Mouse (Mus musculus) MEL (cell line): ENCODE results near the gene Neurl4.

Experiments
- CHD2 ChIP-seq: IDR thresholded peaks from 2 replicates; pipeline ENCODE4 v1.6.1; 2011; ENCODE audit warnings: low read length, improper control_type of control experiment
- CTCF ChIP-seq, 3 experiments: IDR thresholded peaks in 2 of 3; conservative IDR thresholded peaks in 1 of 3; 2 replicates each; pipeline ENCODE4 v1.5.1; 2011 to 2012; ENCODE audit warnings: low read length in 3 of 3, low read depth in 2 of 3, mild to moderate bottlenecking in 2 of 3, improper control_type of control experiment in 1 of 3, inconsistent platforms in 1 of 3, mixed read lengths in 1 of 3, moderate library complexity in 1 of 3; ENCODE audit not compliant: control insufficient read depth in 1 of 3, insufficient read depth in 1 of 3, poor library complexity in 1 of 3, severe bottlenecking in 1 of 3
- EP300 ChIP-seq, 2 experiments: IDR thresholded peaks; 2 replicates each; pipeline ENCODE4 v1.6.1; 2011; ENCODE audit warnings: improper control_type of control experiment in 2 of 2, low read length in 2 of 2, low read depth in 1 of 2, mild to moderate bottlenecking in 1 of 2
- MAFK ChIP-seq: IDR thresholded peaks from 2 replicates; pipeline ENCODE4 v1.6.1; 2011; ENCODE audit warnings: low read depth, mild to moderate bottlenecking, low read length, improper control_type of control experiment, borderline replicate concordance
- MAX ChIP-seq: IDR thresholded peaks from 2 replicates; pipeline ENCODE4 v1.6.1; 2011; ENCODE audit warnings: low read length, improper control_type of control experiment
- MAZ ChIP-seq: IDR thresholded peaks from 2 replicates; pipeline ENCODE4 v1.6.1; 2012; ENCODE audit warnings: low read depth, mild to moderate bottlenecking, inconsistent platforms, low read length, improper control_type of control experiment
- POLR2A ChIP-seq, 2 experiments: IDR thresholded peaks; 2 replicates each; pipeline ENCODE4 v1.6.1; 2011 to 2012; ENCODE audit warnings: low read length in 2 of 2, mild to moderate bottlenecking in 2 of 2, control low read depth in 1 of 2, improper control_type of control experiment in 1 of 2, low read depth in 1 of 2, moderate library complexity in 1 of 2; ENCODE audit not compliant: control insufficient read depth in 1 of 2, insufficient read depth in 1 of 2, poor library complexity in 1 of 2
- RCOR1 ChIP-seq: IDR thresholded peaks from 2 replicates; pipeline ENCODE4 v1.6.1; 2012; ENCODE audit warnings: low read depth, mild to moderate bottlenecking, inconsistent platforms, low read length, improper control_type of control experiment
- TAL1 ChIP-seq: IDR thresholded peaks from 2 replicates; pipeline ENCODE4 v1.6.1; 2012; ENCODE audit warnings: mild to moderate bottlenecking, inconsistent platforms, low read length, moderate library complexity, mixed read lengths

DNA sequence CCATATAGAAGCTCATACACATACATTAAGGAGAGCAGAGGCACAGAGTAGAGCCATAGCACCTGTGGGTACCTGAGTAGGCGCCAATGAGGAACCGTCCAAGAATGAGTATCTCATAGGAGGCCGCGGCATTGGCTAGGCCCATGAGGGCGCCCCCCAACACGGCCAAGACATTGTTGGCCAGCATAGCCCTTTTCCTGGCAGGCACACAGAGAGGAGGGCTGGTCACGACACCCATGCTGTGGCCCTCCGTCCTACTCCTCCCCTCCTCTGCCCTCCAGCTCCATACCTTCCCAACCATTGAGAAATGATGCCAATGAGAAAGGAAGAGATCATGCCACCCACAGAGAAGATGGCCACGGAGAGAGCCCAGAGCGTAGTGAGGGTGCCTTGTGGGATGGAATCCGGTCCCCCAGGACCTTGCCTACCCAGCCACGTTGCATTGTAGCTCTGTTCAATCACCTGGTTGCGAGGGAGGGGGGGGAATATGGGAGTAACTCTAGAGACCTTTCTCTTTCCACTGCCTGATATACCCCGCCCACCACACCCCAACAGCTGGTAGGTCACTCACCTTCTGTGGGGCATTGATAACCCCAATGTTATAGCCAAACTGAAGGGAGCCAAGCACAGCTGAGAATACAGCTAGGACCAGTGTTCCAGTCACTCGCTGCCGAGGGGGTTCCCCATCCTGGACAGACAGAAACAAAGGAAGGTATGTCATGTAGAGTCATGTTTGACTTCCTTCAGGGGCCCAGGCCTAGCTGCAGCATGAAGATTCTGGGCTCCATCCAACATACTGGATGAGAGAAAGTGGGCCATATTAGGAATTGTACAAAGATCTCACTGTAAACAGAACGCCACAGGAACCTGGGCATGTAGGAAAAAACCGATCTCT, 45.4 kb downstream of the Neurl4 start:
- TF ChIP-seq POLR2A (IDR thresholded peaks at IDR 0.05; ENCODE audit: control insufficient read depth in 1 of 2, insufficient read depth in 1 of 2, low read depth in 1 of 2, low read length in 2 of 2, poor library complexity in 1 of 2): no peak
- TF ChIP-seq CTCF (IDR thresholded peaks at IDR 0.05 in 2 of 3, conservative IDR thresholded peaks at IDR 0.05 in 1 of 3; ENCODE audit: control insufficient read depth in 1 of 3, insufficient read depth in 1 of 3, low read depth in 2 of 3, low read length in 3 of 3, poor library complexity in 1 of 3, severe bottlenecking in 1 of 3): no peak
- TF ChIP-seq CHD2: no peak
- no peak for TF ChIP-seq TAL1
- TF ChIP-seq MAZ: no peak
- no peak for TF ChIP-seq MAX
- no peak for TF ChIP-seq EP300 (IDR thresholded peaks at IDR 0.05; ENCODE audit: low read depth in 1 of 2, low read length in 2 of 2)
- TF ChIP-seq MAFK: no peak
- no peak for TF ChIP-seq RCOR1
